Mouse (Mus musculus) kidney, embryonic 15.5 days (tissue): ENCODE results near the gene Gm21891. TPM values are rescaled to one million over a fixed set of nuclear protein-coding genes. Genes with fewer than 3 reads are reported as not detected.
"Not testable (repeated sequence)": the region's sequence is repeated elsewhere in the genome, so short reads cannot be mapped to it uniquely, and the experiment has no call there.

Experiments used
- ATAC-seq: fragments of 200-750 bp; cut with Nextera tagmentation; replicated peaks from 2 replicates; pipeline ENCODE4 v1.8.0; 2017; ENCODE audit warnings: moderate TSS enrichment; ENCODE audit not compliant: low FRiP score
- H3K27ac ChIP-seq: fragments of 300-500 bp; sonication (generic); 2 replicates; pipeline ENCODE4 v1.5.1; 2015; ENCODE audit warnings: mild to moderate bottlenecking, inconsistent platforms
- H3K27me3 ChIP-seq: fragments of 300-500 bp; sonication (generic); 2 replicates; pipeline ENCODE4 v1.6.1; 2015; ENCODE audit warnings: inconsistent platforms
- H3K36me3 ChIP-seq: fragments of 300-500 bp; sonication (generic); 2 replicates; pipeline ENCODE4 v1.6.1; 2015; ENCODE audit warnings: inconsistent platforms
- H3K4me1 ChIP-seq: fragments of 300-500 bp; sonication (generic); 2 replicates; pipeline ENCODE4 v1.6.1; 2015; ENCODE audit warnings: inconsistent platforms
- H3K4me2 ChIP-seq: fragments of 300-500 bp; sonication (generic); 2 replicates; pipeline ENCODE4 v1.6.1; 2015; ENCODE audit warnings: moderate library complexity, mild to moderate bottlenecking, inconsistent platforms
- H3K4me3 ChIP-seq: fragments of 300-500 bp; sonication (generic); replicated peaks from 2 replicates; pipeline ENCODE4 v1.5.1; 2015; ENCODE audit warnings: mild to moderate bottlenecking, inconsistent platforms
- H3K9ac ChIP-seq: fragments of 300-500 bp; sonication (generic); 2 replicates; pipeline ENCODE4 v1.6.1; 2015; ENCODE audit warnings: mild to moderate bottlenecking, inconsistent platforms
- H3K9me3 ChIP-seq: fragments of 300-500 bp; sonication (generic); replicated peaks from 2 replicates; pipeline ENCODE4 v1.6.1; 2016; ENCODE audit warnings: inconsistent platforms
- WGBS: fragments of 180-500 bp; shearing (Covaris S2); methylation state at CpG from one replicate; pipeline ENCODE4 v1.1.7; 2015; ENCODE audit warnings: mixed read lengths; 5-methylcytosine and 5-hydroxymethylcytosine counted together
- polyA plus RNA-seq: library from polyadenylated mRNA; unstranded; fragments of >200 nt; fragmentation: Nextera tagmentation; extraction: Ambion mirVana; gene quantifications from 2 replicates; pipeline ENCODE4 v1.2.1, GENCODE M21; 2015

The Gm21891 gene
- polyA plus RNA-seq, result not detected in 2 replicates

GRCm38 (mm10) chrY:13133392-13133791 lies at the start of gene Gm21891:
TSS of gene Gm21891 (minus strand) at chrY:13133492.
- not testable (repeated sequence) for H3K9ac ChIP-seq, H3K9me3 ChIP-seq, ATAC-seq, H3K27me3 ChIP-seq, H3K4me1 ChIP-seq, H3K4me3 ChIP-seq, H3K36me3 ChIP-seq, H3K4me2 ChIP-seq, H3K27ac ChIP-seq
- WGBS, result no CpG with 5 or more reads among the region's 3 CpGs

DNA sequence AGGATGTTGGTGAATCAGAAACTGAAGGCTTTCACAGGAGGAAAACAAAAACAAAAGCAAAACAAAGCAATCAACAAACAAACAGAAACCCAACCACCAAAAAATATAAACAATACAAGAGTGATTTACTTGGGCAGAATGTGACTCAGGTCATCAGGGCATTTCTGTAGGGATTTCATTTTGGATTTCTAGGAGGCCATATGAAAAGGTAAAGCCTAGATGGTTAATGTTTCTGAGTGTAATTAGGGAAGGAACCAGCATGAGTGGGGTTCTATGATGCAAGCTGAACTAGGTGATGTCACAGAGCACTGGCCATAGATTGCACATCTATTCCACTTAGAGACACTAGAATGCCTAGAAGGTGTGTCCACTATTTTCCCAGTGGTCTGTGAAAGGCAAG lies 28.4 kb upstream of the Gm21891 start, which contains the start of gene Gm21425:
Gm21425 (plus strand) TSS at position 301 of the 400 bp plus-strand sequence.
- not testable (repeated sequence) for H3K4me3 ChIP-seq, H3K9ac ChIP-seq, H3K4me1 ChIP-seq, H3K9me3 ChIP-seq, H3K4me2 ChIP-seq, H3K36me3 ChIP-seq, ATAC-seq, H3K27me3 ChIP-seq, H3K27ac ChIP-seq

Other genes starting within 250 kb of the Gm21891 start
- not detected in 2 replicates for gene Gm20807, start 90.6 kb downstream of the Gm21891 start, polyA plus RNA-seq
- gene Gm21425, start 28.5 kb upstream of the Gm21891 start, polyA plus RNA-seq, result not detected in 2 replicates
- not detected in 2 replicates for gene Gm21828, start 90.4 kb upstream of the Gm21891 start, polyA plus RNA-seq
- not detected in 2 replicates for gene Gm21440, start 118.9 kb upstream of the Gm21891 start, polyA plus RNA-seq
- gene Gm21454, start 119.0 kb upstream of the Gm21891 start, polyA plus RNA-seq, result not detected in 2 replicates
- not detected in 2 replicates for gene Gm21725, start 215.6 kb upstream of the Gm21891 start, polyA plus RNA-seq